Mouse (Mus musculus) liver, adult 2 months (tissue): ENCODE results near the gene Hipk2. TPM values are rescaled to one million over a fixed set of nuclear protein-coding genes. Genes with fewer than 3 reads are reported as not detected.
"Not testable (repeated sequence)": the region's sequence is repeated elsewhere in the genome, so short reads cannot be mapped to it uniquely, and the experiment has no call there.

Experiments used
- DNase-seq: peaks from one replicate; pipeline ENCODE4 v3.0.0-alpha.2; 2011; ENCODE audit warnings: low read depth, low spot score; ENCODE audit errors: extremely low read depth
- H3K27ac ChIP-seq: fragments of 200-500 bp; replicated peaks from 2 replicates; pipeline ENCODE4 v1.5.1; 2012; ENCODE audit warnings: low read depth, mild to moderate bottlenecking, control low read depth, inconsistent platforms, low read length; ENCODE audit not compliant: insufficient read depth
- H3K27me3 ChIP-seq: fragments of 200-500 bp; 2 replicates; pipeline ENCODE4 v1.6.1; 2012; ENCODE audit warnings: mild to moderate bottlenecking, moderate library complexity, low read length, inconsistent platforms; ENCODE audit not compliant: control insufficient read depth, insufficient read depth
- H3K36me3 ChIP-seq: fragments of 200-500 bp; 2 replicates; pipeline ENCODE4 v1.6.1; 2012; ENCODE audit warnings: low read length, inconsistent platforms; ENCODE audit not compliant: control insufficient read depth, insufficient read depth
- H3K4me1 ChIP-seq: fragments of 200-500 bp; 2 replicates; pipeline ENCODE4 v1.6.1; 2011; ENCODE audit warnings: low read length; ENCODE audit not compliant: control insufficient read depth, insufficient read depth
- H3K4me3 ChIP-seq: fragments of 200-500 bp; 2 replicates; pipeline ENCODE4 v1.5.1; 2011; ENCODE audit warnings: low read depth, mild to moderate bottlenecking, control low read depth, low read length, moderate library complexity; ENCODE audit not compliant: insufficient read depth
- H3K79me2 ChIP-seq: fragments of 200-500 bp; 2 replicates; pipeline ENCODE4 v1.6.1; 2012; ENCODE audit warnings: inconsistent platforms, mild to moderate bottlenecking, low read length, moderate library complexity; ENCODE audit not compliant: control insufficient read depth, insufficient read depth
- H3K9ac ChIP-seq: fragments of 200-500 bp; 2 replicates; pipeline ENCODE4 v1.6.1; 2012; ENCODE audit warnings: low read depth, mild to moderate bottlenecking, control low read depth, inconsistent platforms, low read length
- CTCF ChIP-seq: fragments of 200-500 bp; IDR thresholded peaks from 2 replicates; pipeline ENCODE4 v1.5.1; 2011; ENCODE audit warnings: low read depth, low read length, control low read depth
- POLR2A ChIP-seq: fragments of 200-500 bp; IDR thresholded peaks from 2 replicates; pipeline ENCODE4 v1.6.1; 2011; ENCODE audit warnings: low read length, control low read depth; ENCODE audit not compliant: insufficient read depth; ENCODE audit errors: extremely low read depth
- WGBS: fragments of 180-500 bp; shearing (Covaris S2); methylation state at CpG from one replicate; pipeline ENCODE4 v1.1.7; 2018; 5-methylcytosine and 5-hydroxymethylcytosine counted together
- polyA plus RNA-seq: library from polyadenylated mRNA; depleted of rRNA; stranded (reverse); fragments of >200 nt; gene quantifications from 2 replicates; pipeline ENCODE4 v1.2.3, GENCODE M21; 2012
- total RNA-seq: library from RNA; depleted of rRNA; stranded (reverse); fragments of >200 nt; gene quantifications from 2 replicates; pipeline ENCODE4 v1.2.3, GENCODE M21; 2014

The Hipk2 gene
- total and polyA plus RNA-seq, 2 experiments, result 8.5 to 22.2 TPM

DNA sequence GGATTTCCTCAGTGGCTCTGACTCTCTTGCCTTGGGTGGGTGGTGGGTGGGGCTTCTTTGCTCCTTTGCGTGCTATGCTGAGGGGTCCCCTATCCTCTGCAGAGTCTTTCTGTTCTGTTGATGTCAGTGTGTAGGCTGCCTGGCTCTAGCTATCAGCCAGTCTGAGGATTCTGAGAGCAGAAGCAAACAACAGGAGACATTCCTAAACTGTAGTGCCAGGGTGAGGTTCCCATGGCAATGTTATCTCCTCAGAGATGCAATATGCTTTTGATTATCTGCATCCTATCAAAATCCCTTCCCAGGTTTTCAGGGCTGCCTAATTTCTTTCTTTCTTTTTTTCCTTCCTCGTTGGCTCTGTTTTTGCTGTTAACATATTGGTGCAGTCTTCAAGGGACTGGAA, 193.4 kb downstream of the Hipk2 start:
- H3K4me1 ChIP-seq, result no peaks in the 10 kb centered on the region
- no peak overlapping the region for H3K9ac ChIP-seq
- H3K36me3 ChIP-seq, result no peaks in the 10 kb centered on the region
- H3K27me3 ChIP-seq, result no peaks in the 10 kb centered on the region; the same call in 1 of the 2 replicates
- WGBS, result 58% methylated on average over 2 of the region's 2 CpGs
- H3K79me2 ChIP-seq, result no peaks in the 10 kb centered on the region
- no peak overlapping the region for H3K27ac ChIP-seq
- no peak for TF ChIP-seq CTCF
- no peak for TF ChIP-seq POLR2A
- DNase-seq, result no peak
- no peak overlapping the region for H3K4me3 ChIP-seq

GRCm38 (mm10) chr6:38677629-38678028, 198.3 kb downstream of the Hipk2 start:
- Histone ChIP-seq H3K4me3 (no peak overlapping the region), H3K27ac (no peak overlapping the region), H3K79me2 (no peaks in the 10 kb centered on the region), H3K9ac (no peak overlapping the region), H3K27me3 (no peaks in the 10 kb centered on the region; the same call in 1 of the 2 replicates), H3K36me3 (no peaks in the 10 kb centered on the region), H3K4me1 (no peaks in the 10 kb centered on the region)
- DNase-seq, result no peak
- TF ChIP-seq POLR2A (no peak), CTCF (no peak)
- WGBS, result 75% methylated on average over 9 of the region's 9 CpGs

DNA sequence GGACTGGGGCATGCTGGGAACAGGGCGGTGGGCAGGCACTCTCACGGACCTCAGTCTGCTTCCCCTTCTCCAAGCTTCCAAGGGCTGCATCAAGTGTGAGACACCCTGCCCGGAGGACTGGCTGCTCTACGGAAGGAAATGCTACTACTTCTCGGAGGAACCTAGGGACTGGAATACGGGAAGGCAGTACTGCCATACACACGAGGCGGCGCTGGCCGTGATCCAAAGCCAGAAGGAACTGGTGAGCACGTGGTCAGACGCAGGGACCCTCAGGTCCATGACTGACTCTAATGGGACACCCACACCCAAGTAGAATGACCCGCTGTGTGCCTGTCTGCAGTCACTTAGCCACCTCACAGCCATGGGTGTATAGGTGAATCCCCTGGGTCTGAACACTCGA, 199.2 kb downstream of the Hipk2 start:
- Histone ChIP-seq H3K9ac (no peak overlapping the region), H3K27me3 (no peaks in the 10 kb centered on the region; the same call in 1 of the 2 replicates), H3K36me3 (no peaks in the 10 kb centered on the region), H3K79me2 (no peaks in the 10 kb centered on the region), H3K4me3 (no peak overlapping the region), H3K27ac (no peak overlapping the region), H3K4me1 (no peaks in the 10 kb centered on the region)
- TF ChIP-seq POLR2A (no peak), CTCF (no peak)
- no peak for DNase-seq
- 73% methylated on average over 14 of the region's 14 CpGs for WGBS

DNA sequence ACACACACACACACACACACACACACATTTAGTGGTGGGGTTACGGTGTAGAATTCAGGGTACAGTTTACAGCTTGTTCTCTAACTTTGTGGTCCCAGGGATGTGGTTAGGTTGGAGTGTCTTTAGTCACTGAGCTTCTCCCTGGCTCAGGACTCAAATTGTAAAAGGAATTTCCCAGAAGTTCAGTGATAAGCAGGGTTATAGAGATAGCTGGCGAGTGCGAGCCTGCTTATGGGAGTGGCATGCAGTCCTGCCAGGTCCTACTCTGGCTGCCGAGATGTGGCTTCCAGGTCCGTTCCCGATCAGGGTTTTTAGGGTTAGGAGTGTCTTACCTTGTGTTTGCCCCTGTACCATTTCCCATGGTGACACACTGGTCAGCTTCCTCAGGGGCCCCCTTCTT, 199.7 kb downstream of the Hipk2 start:
- 64% methylated on average over 6 of the region's 6 CpGs for WGBS

GRCm38 (mm10) chr6:38672011-38672410, 204.0 kb downstream of the Hipk2 start:
- H3K9ac ChIP-seq, result no peak overlapping the region
- no peak for DNase-seq
- no peaks in the 10 kb centered on the region for H3K36me3 ChIP-seq
- no peak overlapping the region for H3K27ac ChIP-seq
- WGBS, result 85% methylated on average over 3 of the region's 3 CpGs
- H3K79me2 ChIP-seq, result no peaks in the 10 kb centered on the region
- H3K4me1 ChIP-seq, result no peaks in the 10 kb centered on the region
- no peaks in the 10 kb centered on the region for H3K27me3 ChIP-seq
- H3K4me3 ChIP-seq, result no peak overlapping the region
- TF ChIP-seq POLR2A (no peak), CTCF (no peak)

More for the DNA sequence above, 199.7 kb downstream of the Hipk2 start:
- no peak overlapping the region for H3K9ac ChIP-seq
- H3K79me2 ChIP-seq, result no peaks in the 10 kb centered on the region
- no peak for DNase-seq
- TF ChIP-seq POLR2A, result no peak
- no peak for TF ChIP-seq CTCF
- H3K4me1 ChIP-seq, result no peaks in the 10 kb centered on the region
- no peak overlapping the region for H3K4me3 ChIP-seq
- no peaks in the 10 kb centered on the region; the same call in 1 of the 2 replicates for H3K27me3 ChIP-seq
- H3K36me3 ChIP-seq, result no peaks in the 10 kb centered on the region
- H3K27ac ChIP-seq, result no peak overlapping the region

DNA sequence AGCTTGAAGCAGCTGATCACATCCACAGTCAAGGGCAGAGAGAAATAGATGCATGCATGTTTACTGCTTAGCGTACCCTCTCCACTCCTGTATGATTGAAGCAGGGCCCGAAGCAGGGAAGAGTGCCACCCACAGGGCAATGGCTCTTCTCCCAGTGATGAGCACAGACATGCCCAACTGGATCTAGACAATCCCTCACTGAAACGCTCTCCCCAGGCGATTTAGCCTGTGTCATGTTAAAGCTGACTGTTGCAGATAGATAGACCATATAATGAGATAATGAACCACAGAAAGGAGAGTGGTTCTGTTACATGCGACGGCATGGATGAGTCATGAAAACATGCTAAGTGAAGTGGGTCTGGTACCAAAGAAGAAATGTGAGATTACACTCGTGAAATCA, 204.7 kb downstream of the Hipk2 start:
- TF ChIP-seq CTCF (no peak), POLR2A (no peak)
- WGBS, result 85% methylated on average over 7 of the region's 7 CpGs

DNA sequence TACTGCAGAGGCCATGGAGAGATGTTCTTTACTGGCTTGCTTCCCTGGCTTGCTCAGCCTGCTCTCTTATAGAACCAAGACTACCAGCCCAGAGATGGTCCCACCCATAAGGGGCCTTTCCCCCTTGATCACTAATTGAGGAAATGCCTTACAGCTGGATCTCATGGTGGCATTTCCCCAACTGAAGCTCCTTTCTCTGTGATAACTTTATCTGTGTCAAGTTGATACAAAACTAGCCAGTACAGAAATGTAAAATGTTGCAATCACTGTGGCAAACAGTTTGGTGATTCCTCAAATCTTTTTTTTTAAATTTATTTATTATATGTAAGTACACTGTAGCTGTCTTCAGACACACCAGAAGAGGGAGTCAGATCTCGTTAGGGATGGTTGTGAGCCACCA, 205.5 kb downstream of the Hipk2 start:
- not testable (repeated sequence) for H3K27me3 ChIP-seq, H3K36me3 ChIP-seq, H3K9ac ChIP-seq, H3K4me1 ChIP-seq, DNase-seq, H3K4me3 ChIP-seq, H3K79me2 ChIP-seq, H3K27ac ChIP-seq
- 81% methylated on average over 1 of the region's 1 CpGs for WGBS

More for the DNA sequence above, 204.7 kb downstream of the Hipk2 start:
- H3K36me3 ChIP-seq, result no peaks in the 10 kb centered on the region
- no peak for DNase-seq
- no peaks in the 10 kb centered on the region for H3K27me3 ChIP-seq
- no peak overlapping the region for H3K9ac ChIP-seq
- H3K4me3 ChIP-seq, result no peak overlapping the region
- H3K4me1 ChIP-seq, result no peaks in the 10 kb centered on the region
- no peak overlapping the region for H3K27ac ChIP-seq
- H3K79me2 ChIP-seq, result no peaks in the 10 kb centered on the region
